Mouse (Mus musculus): Measurements from ENCODE around the gene Kdm6b. TPM values are rescaled to one million over a fixed set of nuclear protein-coding genes. Genes with fewer than 3 reads are reported as not detected.
A peak's percentile ranks its signal among the peaks of the same experiment; 100 is the strongest.
"Not testable (repeated sequence)": the region's sequence is repeated elsewhere in the genome, so short reads cannot be mapped to it uniquely, and the experiment has no call there.

Gene Kdm6b
- polyA plus RNA-seq, 1 experiment from 2014 or later = 4.8 TPM

GRCm38 (mm10) chr11:69397581-69398057 lies 15.9 kb downstream of the Kdm6b start:
- Histone ChIP-seq H3K4me3 (replicated peaks) (peak overlapping the region; percentile 74), H3K4me2 (peak overlapping the region; percentile 91), H3K27ac (peak overlapping the region; percentile 94), H3K9me3 (replicated peaks) (no peaks in the 10 kb centered on the region), H3K9ac (peak overlapping the region; percentile 87), H3K27me3 (no peaks in the 10 kb centered on the region; the same call in 1 of the 2 replicates), H3K36me3 (peaks cover 29% of the 10 kb centered on the region), H3K4me1 (replicated peaks) (peaks cover 48% of the 10 kb centered on the region)
- no peak for ATAC-seq (ENCODE audit: low read depth)
- DNase-seq = no peak
- 24% methylated on average over 24 of the region's 24 CpGs for WGBS (ENCODE audit: insufficient replicate concordance)

GRCm38 (mm10) chr11:69396772-69397171 lies 16.7 kb downstream of the Kdm6b start:
- ATAC-seq (ENCODE audit: low read depth) (no peak), DNase-seq (no peak)
- H3K9me3 ChIP-seq (replicated peaks) = no peaks in the 10 kb centered on the region
- peaks cover 48% of the 10 kb centered on the region for H3K4me1 ChIP-seq (replicated peaks)
- no peaks in the 10 kb centered on the region; the same call in 1 of the 2 replicates for H3K27me3 ChIP-seq
- peak overlapping the region; percentile 87 for H3K9ac ChIP-seq
- WGBS (ENCODE audit: insufficient replicate concordance) = 6% methylated on average over 11 of the region's 11 CpGs
- H3K4me3 ChIP-seq (replicated peaks) = peak overlapping the region; percentile 74
- peak overlapping the region; percentile 94 for H3K27ac ChIP-seq
- H3K4me2 ChIP-seq = peak overlapping the region; percentile 91
- peaks cover 23% of the 10 kb centered on the region for H3K36me3 ChIP-seq

- under 1% methylated on average over 48 of the region's 48 CpGs for whole genome bisulfite sequencing (ENCODE audit: insufficient replicate concordance)
- ATAC-seq (ENCODE audit: low read depth) = peak; percentile 88
These were observed 17.7 kb downstream of the Kdm6b start for GRCm38 (mm10) chr11:69395634-69396373.

GRCm38 (mm10) chr11:69395235-69395633 lies 18.2 kb downstream of the Kdm6b start, which contains the start of the genes Naa38 and Cyb5d1:
Gene Naa38 (plus strand): TSS chr11:69395487.
Gene Cyb5d1 (minus strand): TSS chr11:69395631.
- ATAC-seq (ENCODE audit: low read depth) = peak; percentile 75
- peak; percentile 86 for DNase-seq
- peak within 1 kb of the TSS; percentile 91 for H3K4me2 ChIP-seq
- H3K36me3 ChIP-seq = peaks cover 10% of the 10 kb centered on the region
- peaks cover 44% of the 10 kb centered on the region for H3K4me1 ChIP-seq (replicated peaks)
- H3K4me3 ChIP-seq (replicated peaks) = peak within 1 kb of the TSS; percentile 74
- H3K9me3 ChIP-seq (replicated peaks); H3K27me3 ChIP-seq: not testable (repeated sequence)
- under 1% methylated on average over 24 of the region's 24 CpGs for WGBS (ENCODE audit: insufficient replicate concordance)
- peak within 1 kb of the TSS; percentile 94 for H3K27ac ChIP-seq
- peak within 1 kb of the TSS; percentile 87 for H3K9ac ChIP-seq

More at GRCm38 (mm10) chr11:69395634-69396373, 17.7 kb downstream of the Kdm6b start:
- Histone ChIP-seq H3K27ac (peak overlapping the region; percentile 94), H3K27me3 (no peaks in the 10 kb centered on the region; the same call in 1 of the 2 replicates), H3K9me3 (replicated peaks) (no peaks in the 10 kb centered on the region), H3K9ac (peak overlapping the region; percentile 87), H3K4me1 (replicated peaks) (peaks cover 43% of the 10 kb centered on the region), H3K36me3 (peaks cover 16% of the 10 kb centered on the region), H3K4me3 (replicated peaks) (peak overlapping the region; percentile 74), H3K4me2 (peak overlapping the region; percentile 91)
- DNase-seq = peak; percentile 95

GRCm38 (mm10) chr11:69394591-69395167 lies 18.8 kb downstream of the Kdm6b start:
- not testable (repeated sequence) for ATAC-seq (ENCODE audit: low read depth); H3K36me3 ChIP-seq; H3K9me3 ChIP-seq (replicated peaks); DNase-seq; H3K27me3 ChIP-seq
- Histone ChIP-seq H3K4me3 (replicated peaks) (peak overlapping the region; percentile 74), H3K9ac (peak overlapping the region; percentile 87), H3K4me2 (peak overlapping the region; percentile 91), H3K4me1 (replicated peaks) (peaks cover 44% of the 10 kb centered on the region), H3K27ac (peak overlapping the region; percentile 94)
- 1% methylated on average over 31 of the region's 31 CpGs for WGBS (ENCODE audit: insufficient replicate concordance)

GRCm38 (mm10) chr11:69390400-69391034 lies 23.0 kb downstream of the Kdm6b start:
- Histone ChIP-seq H3K4me1 (replicated peaks) (peaks cover 15% of the 10 kb centered on the region), H3K27me3 (no peaks in the 10 kb centered on the region), H3K9me3 (replicated peaks) (no peaks in the 10 kb centered on the region), H3K4me2 (no peak overlapping the region), H3K9ac (no peak overlapping the region), H3K4me3 (replicated peaks) (no peak overlapping the region), H3K27ac (no peak overlapping the region), H3K36me3 (no peaks in the 10 kb centered on the region; the same call in 1 of the 2 replicates)
- DNase-seq = no peak
- ATAC-seq (ENCODE audit: low read depth) = no peak
- WGBS (ENCODE audit: insufficient replicate concordance) = 41% methylated on average over 10 of the region's 10 CpGs

- Histone ChIP-seq H3K9me3 (replicated peaks) (no peaks in the 10 kb centered on the region), H3K27ac (no peak overlapping the region), H3K9ac (0 out of 2 replicates have a peak overlapping the region, but pooled peaks have one; percentile 33), H3K27me3 (no peaks in the 10 kb centered on the region), H3K4me2 (no peak overlapping the region), H3K36me3 (no peaks in the 10 kb centered on the region; the same call in 1 of the 2 replicates), H3K4me3 (replicated peaks) (no peak overlapping the region), H3K4me1 (replicated peaks) (peaks cover 15% of the 10 kb centered on the region)
- no peak for DNase-seq
- ATAC-seq (ENCODE audit: low read depth) = no peak
- WGBS (ENCODE audit: insufficient replicate concordance) = 70% methylated on average over 14 of the region's 14 CpGs
These were observed 23.7 kb downstream of the Kdm6b start for GRCm38 (mm10) chr11:69389531-69390399.

GRCm38 (mm10) chr11:69388680-69389079 lies 24.8 kb downstream of the Kdm6b start:
- Histone ChIP-seq H3K9me3 (replicated peaks) (no peaks in the 10 kb centered on the region), H3K4me2 (no peak overlapping the region), H3K9ac (no peak overlapping the region), H3K4me3 (replicated peaks) (no peak overlapping the region), H3K4me1 (replicated peaks) (peaks cover 9% of the 10 kb centered on the region), H3K36me3 (no peaks in the 10 kb centered on the region; the same call in 1 of the 2 replicates), H3K27me3 (no peaks in the 10 kb centered on the region), H3K27ac (no peak overlapping the region)
- no peak for ATAC-seq (ENCODE audit: low read depth)
- DNase-seq = no peak
- WGBS (ENCODE audit: insufficient replicate concordance) = 82% methylated on average over 4 of the region's 4 CpGs

- Histone ChIP-seq H3K27me3 (no peaks in the 10 kb centered on the region), H3K4me2 (no peak overlapping the region), H3K9ac (no peak overlapping the region), H3K4me3 (replicated peaks) (no peak overlapping the region), H3K36me3 (no peaks in the 10 kb centered on the region), H3K9me3 (replicated peaks) (no peaks in the 10 kb centered on the region), H3K27ac (no peak overlapping the region), H3K4me1 (replicated peaks) (peaks cover 9% of the 10 kb centered on the region)
- DNase-seq = no peak
- ATAC-seq (ENCODE audit: low read depth) = no peak
- 67% methylated on average over 7 of the region's 7 CpGs for WGBS (ENCODE audit: insufficient replicate concordance)
These were observed 26.7 kb downstream of the Kdm6b start for GRCm38 (mm10) chr11:69386758-69387157.

- no peak for DNase-seq
- Histone ChIP-seq H3K4me2 (no peak overlapping the region), H3K27me3 (no peaks in the 10 kb centered on the region), H3K9ac (no peak overlapping the region; the same call in 1 of the 2 replicates), H3K4me1 (replicated peaks) (peaks cover 8% of the 10 kb centered on the region), H3K9me3 (replicated peaks) (no peaks in the 10 kb centered on the region), H3K36me3 (no peaks in the 10 kb centered on the region), H3K4me3 (replicated peaks) (no peak overlapping the region), H3K27ac (no peak overlapping the region)
- ATAC-seq (ENCODE audit: low read depth) = no peak
- WGBS (ENCODE audit: insufficient replicate concordance) = 58% methylated on average over 6 of the region's 6 CpGs
These were observed 28.5 kb downstream of the Kdm6b start for GRCm38 (mm10) chr11:69384979-69385378.

Data from liver, embryonic 13.5 days (tissue).